Mouse (Mus musculus) heart, postnatal 0 days (tissue): ENCODE measurements at regions not wholly inside any gene's neighbourhood (a gene's known extent, or its start where the extent isn't known, plus 50 kb on each side); places are given as distances from the start of the nearest gene placed in this dataset.

Experiments
- CTCF ChIP-seq: IDR thresholded peaks from 2 replicates; pipeline ENCODE4 v1.5.1; 2016; ENCODE audit warnings: antibody characterized with exemption, control low read depth, low read depth
- EP300 ChIP-seq: IDR thresholded peaks from 2 replicates; pipeline ENCODE4 v1.6.1; 2016; ENCODE audit warnings: antibody characterized with exemption, low read depth

DNA sequence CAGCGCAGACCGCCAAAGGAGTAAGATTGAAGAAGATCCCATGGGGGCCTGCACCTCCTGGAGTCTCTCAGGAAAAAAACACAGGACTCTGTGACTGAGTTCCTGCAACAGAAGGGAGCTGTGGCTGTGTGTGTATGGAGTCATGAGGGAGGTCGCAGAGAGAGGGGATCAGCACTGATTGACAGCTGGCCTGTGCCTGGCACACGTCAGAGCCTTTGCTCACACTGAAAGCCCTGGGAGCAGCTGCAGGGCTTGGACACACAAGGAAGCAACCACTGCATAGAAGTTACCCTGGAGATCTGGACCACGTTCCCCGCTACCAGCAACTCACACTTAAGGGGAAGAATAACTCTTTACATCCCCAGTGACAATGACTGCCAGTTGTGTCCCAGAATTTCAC is 92.3 kb upstream of the Lgalsl start:
- no peak for TF ChIP-seq CTCF
- no peak for TF ChIP-seq EP300
